Mouse (Mus musculus): ENCODE results near the gene Uhrf2.
"Not testable (repeated sequence)": the region's sequence is repeated elsewhere in the genome, so short reads cannot be mapped to it uniquely, and the experiment has no call there.

Gene Uhrf2

GRCm38 (mm10) chr19:30029894-30030635 lies at the start of gene Uhrf2:
Gene Uhrf2 (plus strand): TSS chr19:30030513.
- in situ Hi-C loops (cut with MboI, MseI), result loop anchor here (10.0 kb wide), 1 partner anchor 1055 kb away; the partner anchor contains the start of gene Cstf2t

- in situ Hi-C loops (cut with MboI, MseI), result loop anchor here (10.0 kb wide), 1 partner anchor 1800 kb away; no protein-coding TSS in a partner anchor
These were observed 45.9 kb upstream of the Uhrf2 start for GRCm38 (mm10) chr19:29984208-29985005.

- in situ Hi-C loops (cut with MboI, MseI), result loop anchor here (10.0 kb wide), 1 partner anchor 1798 kb away; no protein-coding TSS in a partner anchor
These were observed 43.7 kb upstream of the Uhrf2 start for GRCm38 (mm10) chr19:29986464-29987091.

- in situ Hi-C loops (cut with MboI, MseI), result no loop called here
These were observed 29.6 kb upstream of the Uhrf2 start for GRCm38 (mm10) chr19:30000406-30001365.

- in situ Hi-C loops (cut with MboI, MseI), result no loop called here
These were observed 28.8 kb upstream of the Uhrf2 start for GRCm38 (mm10) chr19:30001550-30001949.

- in situ Hi-C loops (cut with MboI, MseI), result no loop called here
These were observed 26.7 kb upstream of the Uhrf2 start, which contains the start of gene Trpd52l3 for GRCm38 (mm10) chr19:30003621-30004020. Gene Trpd52l3 (plus strand): TSS chr19:30003790.

- in situ Hi-C loops (cut with MboI, MseI), result no loop called here
These were observed 23.9 kb upstream of the Uhrf2 start for GRCm38 (mm10) chr19:30006371-30006770.

GRCm38 (mm10) chr19:30010520-30011296 lies 19.6 kb upstream of the Uhrf2 start:
- in situ Hi-C loops (cut with MboI, MseI), result no loop called here

- in situ Hi-C loops (cut with MboI, MseI), result no loop called here
These were observed 16.0 kb upstream of the Uhrf2 start for GRCm38 (mm10) chr19:30014331-30014730.

- in situ Hi-C loops (cut with MboI, MseI), result no loop called here
These were observed 14.2 kb upstream of the Uhrf2 start for GRCm38 (mm10) chr19:30016156-30016555.

- in situ Hi-C loops (cut with MboI, MseI), result not testable (repeated sequence)
These were observed 6.9 kb upstream of the Uhrf2 start for GRCm38 (mm10) chr19:30023419-30023818.

GRCm38 (mm10) chr19:30029002-30029710 lies 1.2 kb upstream of the Uhrf2 start:
- in situ Hi-C loops (cut with MboI, MseI), result no loop called here

GRCm38 (mm10) chr19:30030636-30031467 lies 539 bp downstream of the Uhrf2 start:
- in situ Hi-C loops (cut with MboI, MseI), result loop anchor here (10.0 kb wide), 1 partner anchor 1054 kb away; the partner anchor contains the start of gene Cstf2t

- in situ Hi-C loops (cut with MboI, MseI), result loop anchor here (10.0 kb wide), 1 partner anchor 1053 kb away; the partner anchor contains the start of gene Cstf2t
These were observed 1.2 kb downstream of the Uhrf2 start for GRCm38 (mm10) chr19:30031468-30031931.

- in situ Hi-C loops (cut with MboI, MseI), result loop anchor here (10.0 kb wide), 1 partner anchor 1053 kb away; the partner anchor contains the start of gene Cstf2t
These were observed 1.9 kb downstream of the Uhrf2 start for GRCm38 (mm10) chr19:30032206-30032605.

GRCm38 (mm10) chr19:30035361-30035760 lies 5.0 kb downstream of the Uhrf2 start:
- in situ Hi-C loops (cut with MboI, MseI), result loop anchor here (10.0 kb wide), 1 partner anchor 1049 kb away; the partner anchor contains the start of gene Cstf2t

- in situ Hi-C loops (cut with MboI, MseI), result no loop called here
These were observed 13.4 kb downstream of the Uhrf2 start for GRCm38 (mm10) chr19:30043691-30044090.

- in situ Hi-C loops (cut with MboI, MseI), result no loop called here
These were observed 14.3 kb downstream of the Uhrf2 start for GRCm38 (mm10) chr19:30044630-30045029.
